ENCODE assay signal across 25 mouse cellular contexts in the genomic region with DNA sequence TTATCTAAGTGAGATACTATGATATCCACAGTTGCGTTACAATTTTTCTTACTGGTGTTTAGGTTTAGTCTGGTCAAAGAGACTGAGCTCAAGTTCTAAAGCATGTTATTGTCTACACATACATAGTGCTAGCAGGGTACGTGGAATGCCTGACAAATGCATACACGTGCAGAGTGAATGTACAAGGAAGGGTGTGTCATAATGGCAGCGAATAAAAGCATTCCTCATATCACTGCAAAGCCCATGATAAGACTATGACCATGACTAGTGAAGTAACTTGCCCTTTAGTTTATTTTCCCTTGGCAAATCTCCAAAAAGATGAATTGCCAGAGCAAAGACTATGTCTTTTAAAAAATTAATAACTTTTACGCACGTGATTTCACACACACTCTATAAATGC. TPM values are rescaled to one million over a fixed set of nuclear protein-coding genes. Genes with fewer than 3 reads are reported as not detected.
"Had no signal": no experiment of that assay in that cellular context is flagged by ENCODE, and none has a peak within 500 bp of the region (broad histone marks: within the 10 kb centered on the region; RNA-seq: fewer than 3 reads in every experiment).

No protein-coding gene starts in this region.

- H3K4me2 ChIP-seq: limb, embryonic 13.5 days; liver, embryonic 12.5 days; liver, embryonic 15.5 days; lung, embryonic 15.5 days; midbrain, embryonic 11.5 days; midbrain, embryonic 15.5 days; neural tube, embryonic 13.5 days had no signal

- DNase-seq: kidney, adult 2 months; kidney, postnatal 25 days; layer of hippocampus, adult 9-11 months; liver; lung, adult 18-20 months; lung, postnatal 10 days; lung, postnatal 36 days; right cerebral cortex, postnatal 4 days; thymus, adult 2 months; thymus, postnatal 14 days; thymus, postnatal 4 days had no signal

- H3K9me3 ChIP-seq: limb, embryonic 10.5 days; limb, embryonic 13.5 days; liver, embryonic 12.5 days; liver, embryonic 15.5 days; lung, embryonic 15.5 days; midbrain, embryonic 15.5 days; neural tube, embryonic 13.5 days had no signal

- H3K4me1 ChIP-seq: limb, embryonic 10.5 days; limb, embryonic 13.5 days; liver, embryonic 12.5 days; liver, embryonic 15.5 days; lung, embryonic 15.5 days; neural tube, embryonic 13.5 days had no signal

- H3K9ac ChIP-seq: limb, embryonic 13.5 days; liver, embryonic 12.5 days; liver, embryonic 15.5 days; lung, embryonic 15.5 days; midbrain, embryonic 15.5 days; neural tube, embryonic 13.5 days had no signal

- H3K36me3 ChIP-seq: limb, embryonic 10.5 days; limb, embryonic 13.5 days; liver, embryonic 12.5 days; liver, embryonic 15.5 days; lung, embryonic 15.5 days; midbrain, embryonic 15.5 days; neural tube, embryonic 13.5 days had no signal

- H3K27ac ChIP-seq: kidney, postnatal 0 days; layer of hippocampus, adult 2 months; limb, embryonic 10.5 days; limb, embryonic 13.5 days; liver, embryonic 12.5 days; liver, embryonic 15.5 days; lung, embryonic 15.5 days; midbrain, embryonic 15.5 days; neural tube, embryonic 13.5 days had no signal

- H3K4me3 ChIP-seq: layer of hippocampus, adult 2 months; limb, embryonic 10.5 days; limb, embryonic 13.5 days; liver, embryonic 12.5 days; liver, embryonic 15.5 days; lung, embryonic 15.5 days; midbrain, embryonic 15.5 days; myocyte; neural tube, embryonic 13.5 days had no signal

- ATAC-seq: liver, embryonic 12.5 days; midbrain, embryonic 15.5 days had no signal

- H3K27me3 ChIP-seq: limb, embryonic 13.5 days; liver, embryonic 12.5 days; liver, embryonic 15.5 days; lung, embryonic 15.5 days; midbrain, embryonic 15.5 days; neural tube, embryonic 13.5 days had no signal

RNA-seq across cellular contexts. Expression of gene Rorb, which starts 13.8 kb away (rescaled TPM):
- total RNA-seq: megakaryocyte progenitor cell, adult 5-6 weeks; megakaryocyte-erythroid progenitor cell, adult 5-6 weeks; monocyte, adult 5-6 weeks had no signal
